Mouse (Mus musculus): ENCODE data around the gene Srgn. TPM values are rescaled to one million over a fixed set of nuclear protein-coding genes. Genes with fewer than 3 reads are reported as not detected.

Srgn gene
- polyA plus RNA-seq, 1 experiment from 2014 or later = 5.5 TPM

Other genes starting within 250 kb of the Srgn start
- gene Hk1, start 147.5 kb downstream of the Srgn start, polyA plus RNA-seq (2016; fragmentation: Nextera tagmentation; extraction: Ambion mirVana) = 38.0 and 38.5 TPM in 2 replicates
- 3.8 and 5.1 TPM in 2 replicates for gene Hkdc1, start 105.0 kb downstream of the Srgn start, polyA plus RNA-seq (2016; fragmentation: Nextera tagmentation; extraction: Ambion mirVana)
- gene 4930507D05Rik, start 78.0 kb downstream of the Srgn start, polyA plus RNA-seq (2016; fragmentation: Nextera tagmentation; extraction: Ambion mirVana) = 0.71 and 1.1 TPM in 2 replicates
- 30.1 and 32.3 TPM in 2 replicates for gene Supv3l1, start 77.7 kb downstream of the Srgn start, polyA plus RNA-seq (2016; fragmentation: Nextera tagmentation; extraction: Ambion mirVana)
- gene Vps26a, start 40.6 kb downstream of the Srgn start, polyA plus RNA-seq (2016; fragmentation: Nextera tagmentation; extraction: Ambion mirVana) = 72.4 and 72.8 TPM in 2 replicates
- gene Kif1bp, start 51.0 kb upstream of the Srgn start, polyA plus RNA-seq (2016; fragmentation: Nextera tagmentation; extraction: Ambion mirVana) = 46.1 and 49.8 TPM in 2 replicates
- gene Ddx21, start 74.8 kb upstream of the Srgn start, polyA plus RNA-seq (2016; fragmentation: Nextera tagmentation; extraction: Ambion mirVana) = 27.9 and 29.0 TPM in 2 replicates
- gene Ddx50, start 123.8 kb upstream of the Srgn start, polyA plus RNA-seq (2016; fragmentation: Nextera tagmentation; extraction: Ambion mirVana) = 178 and 180 TPM in 2 replicates
- 1.4 and 1.5 TPM in 2 replicates for gene Stox1, start 198.7 kb upstream of the Srgn start, polyA plus RNA-seq (2016; fragmentation: Nextera tagmentation; extraction: Ambion mirVana)

All from limb, embryonic 12.5 days (tissue).